Mouse (Mus musculus): ENCODE results near the gene Spc25. TPM values are rescaled to one million over a fixed set of nuclear protein-coding genes. Genes with fewer than 3 reads are reported as not detected.

The Spc25 gene
- polyA plus RNA-seq, 1 experiment from 2014 or later, result 105 TPM

- 49% methylated on average over 3 of the region's 3 CpGs for WGBS (ENCODE audit: insufficient replicate concordance)
- ATAC-seq (no peak), DNase-seq (no peak)
- no peak overlapping the region for H3K4me2 ChIP-seq (ENCODE audit: low read depth, low read length)
- no peak overlapping the region for H3K4me3 ChIP-seq (ENCODE audit: low read depth, low read length)
- H3K27me3 ChIP-seq (ENCODE audit: insufficient read depth, low read length), result no peaks in the 10 kb centered on the region
- TF ChIP-seq CTCF (IDR thresholded peaks at IDR 0.05; ENCODE audit: low read depth) (no peak), EP300 (IDR thresholded peaks at IDR 0.05; ENCODE audit: low read depth) (no peak)
- no peak overlapping the region for H3K27ac ChIP-seq (ENCODE audit: low read depth)
- no peaks in the 10 kb centered on the region for H3K9me3 ChIP-seq (ENCODE audit: low read length)
- no peaks in the 10 kb centered on the region for H3K4me1 ChIP-seq (ENCODE audit: insufficient read depth)
- H3K9ac ChIP-seq (replicated peaks), result no peak overlapping the region
- H3K36me3 ChIP-seq (replicated peaks; ENCODE audit: insufficient read depth, low read length), result 0 out of 2 replicates have a peak, but pooled peaks cover 3% of the 10 kb centered on the region
These were observed 57.3 kb downstream of the Spc25 start for GRCm38 (mm10) chr2:69148691-69149090.

Other genes starting within 250 kb of the Spc25 start
- gene Nostrin, start 70.4 kb downstream of the Spc25 start, polyA plus RNA-seq (2015; fragmentation: Nextera tagmentation; extraction: Ambion mirVana), result 10.9 and 11.4 TPM in 2 replicates
- not detected in 2 replicates for gene G6pc2, start 4.9 kb upstream of the Spc25 start, polyA plus RNA-seq (2015; fragmentation: Nextera tagmentation; extraction: Ambion mirVana)
- gene Abcb11, start 136.4 kb upstream of the Spc25 start, polyA plus RNA-seq (2015; fragmentation: Nextera tagmentation; extraction: Ambion mirVana), result 74.4 and 74.8 TPM in 2 replicates
- gene Dhrs9, start 174.3 kb upstream of the Spc25 start, polyA plus RNA-seq (2015; fragmentation: Nextera tagmentation; extraction: Ambion mirVana), result 0.24 and 0.27 TPM in 2 replicates

All from liver, postnatal 0 days (tissue).